Mouse (Mus musculus) heart, adult 9 months (tissue): ENCODE measurements around the gene Xaf1.

Experiments used
- DNase-seq, 2 experiments: peaks; one replicate each; pipeline ENCODE4 v3.0.0; 2022; ENCODE audit warnings: low spot score in 2 of 2

Gene Xaf1

DNA sequence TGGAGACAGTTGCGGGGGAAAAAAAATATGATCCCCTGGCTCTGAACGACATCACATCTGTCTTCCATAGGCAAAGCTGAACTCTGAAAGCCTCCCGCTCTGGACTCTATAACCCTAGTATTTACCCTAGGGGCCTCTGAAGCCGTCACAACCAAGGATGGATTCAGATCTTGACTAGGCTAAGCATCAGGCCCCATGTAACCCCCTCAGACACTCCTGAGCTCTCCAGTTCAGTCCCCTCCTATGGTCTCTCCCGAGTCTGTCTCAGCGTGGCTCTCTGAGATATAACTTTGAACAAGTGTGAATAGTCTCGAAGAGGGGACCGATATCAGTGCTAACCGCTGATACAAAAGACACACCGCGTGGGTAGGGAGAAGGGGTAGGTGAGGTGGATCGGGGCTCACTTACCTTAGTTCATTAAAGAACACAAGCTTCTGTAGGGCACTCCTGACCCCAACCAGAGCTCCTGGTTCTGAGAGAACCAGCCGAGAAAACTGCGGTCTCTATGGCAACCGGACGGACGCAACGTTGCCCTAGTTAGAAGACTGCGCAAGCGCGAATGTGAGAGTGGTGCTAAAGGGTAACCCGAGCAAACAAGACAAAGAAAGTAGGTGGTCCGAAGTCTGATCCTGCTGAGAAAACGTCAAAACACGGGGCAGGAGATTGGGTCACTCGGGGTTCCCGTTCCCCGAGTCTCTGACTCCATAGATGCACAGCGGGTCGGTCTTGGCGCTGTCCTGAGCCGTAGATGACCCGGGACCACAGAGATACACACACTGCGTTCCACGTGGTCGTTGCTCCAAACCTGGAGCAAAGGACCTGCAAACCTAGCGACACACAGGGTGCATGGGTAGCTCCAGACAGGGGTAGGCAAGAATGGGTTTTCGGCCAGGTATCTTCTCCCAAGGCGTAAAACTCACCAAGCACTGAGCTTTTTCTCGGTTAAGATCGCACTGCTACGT lies 60.2 kb downstream of the Xaf1 start:
- DNase-seq: peak in 1 of 2 experiments; percentile 27

DNA sequence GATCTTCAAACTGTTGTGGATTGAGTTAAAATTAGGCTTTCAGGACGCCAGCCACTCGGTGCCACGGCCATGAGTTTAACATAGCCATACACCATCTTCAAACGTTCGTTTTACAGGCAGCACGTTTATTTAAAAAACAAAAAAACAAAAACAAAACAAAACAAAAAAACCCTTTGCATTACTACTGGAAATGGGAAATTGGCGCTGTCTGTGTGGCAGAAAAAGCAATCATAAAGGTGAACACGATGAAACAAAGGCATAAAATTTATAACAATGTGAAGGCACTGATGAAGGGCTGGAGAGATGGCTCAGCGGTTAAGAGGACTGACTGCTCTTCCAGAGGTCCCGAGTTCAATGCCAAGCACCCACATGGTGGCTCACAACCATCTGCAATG lies 60.9 kb downstream of the Xaf1 start, which contains the start of gene Tekt1:
Tekt1 (minus strand) TSS at position 96 of the 395 bp plus-strand sequence.
- DNase-seq: no peak
